Mouse (Mus musculus) G1E (cell line): ENCODE measurements around the gene Lyst. TPM values are rescaled to one million over a fixed set of nuclear protein-coding genes. Genes with fewer than 3 reads are reported as not detected.
"Not testable (repeated sequence)": the region's sequence is repeated elsewhere in the genome, so short reads cannot be mapped to it uniquely, and the experiment has no call there.

Experiments
- ATAC-seq: 2 replicates; pipeline ENCODE4 v1.8.0; 2016; ENCODE audit warnings: mild to moderate bottlenecking; ENCODE audit not compliant: insufficient number of reproducible peaks, poor library complexity, low FRiP score, severe bottlenecking; ENCODE audit errors: extremely low read depth
- DNase-seq: peaks from one replicate; pipeline ENCODE4 v3.0.0; 2012; ENCODE audit warnings: low spot score
- H3K27me3 ChIP-seq: 2 replicates; pipeline ENCODE4 v1.6.1; 2012; ENCODE audit warnings: mild to moderate bottlenecking, low read length, inconsistent platforms; ENCODE audit not compliant: insufficient read depth
- H3K36me3 ChIP-seq: replicated peaks from 2 replicates; pipeline ENCODE3; 2012; ENCODE audit warnings: mild to moderate bottlenecking, inconsistent platforms
- H3K4me1 ChIP-seq: 2 replicates; pipeline ENCODE4 v1.6.1; 2012; ENCODE audit warnings: low read depth, low read length, inconsistent platforms, mixed read lengths; ENCODE audit not compliant: insufficient read depth
- H3K4me3 ChIP-seq: 2 replicates; pipeline ENCODE4 v1.5.1; 2012; ENCODE audit warnings: low read depth, mild to moderate bottlenecking, inconsistent platforms, low read length, moderate library complexity, mixed read lengths
- H3K9me3 ChIP-seq: replicated peaks from 2 replicates; pipeline ENCODE4 v1.6.1; 2012; ENCODE audit warnings: inconsistent platforms
- CTCF ChIP-seq: IDR thresholded peaks from 2 replicates; pipeline ENCODE4 v1.5.1; 2012; ENCODE audit warnings: low read depth, low read length, inconsistent platforms, mixed read lengths
- GATA1 ChIP-seq: IDR thresholded peaks from 2 replicates; pipeline ENCODE4 v1.6.1; 2012; ENCODE audit warnings: borderline replicate concordance, low read length, inconsistent platforms, mixed read lengths
- GATA2 ChIP-seq: IDR thresholded peaks from 2 replicates; pipeline ENCODE4 v1.6.1; 2012; ENCODE audit warnings: low read depth, low read length, inconsistent platforms, borderline replicate concordance
- POLR2AphosphoS5 ChIP-seq: IDR thresholded peaks from 2 replicates; pipeline ENCODE4 v1.6.1; 2012; ENCODE audit warnings: low read depth, low read length, inconsistent platforms; ENCODE audit not compliant: insufficient replicate concordance
- TAL1 ChIP-seq: conservative IDR thresholded peaks from 2 replicates; pipeline ENCODE4 v1.6.1; 2012; ENCODE audit warnings: low read depth, low read length, inconsistent platforms, mixed read lengths
- polyA plus RNA-seq: library from polyadenylated mRNA; stranded (reverse); fragments of >175 nt; gene quantifications from 2 replicates; pipeline ENCODE4 v1.2.3, GENCODE M21; 2012
- total RNA-seq, 2 experiments: library from RNA; stranded (forward) in 1 of 2; stranded (reverse) in 1 of 2; fragments of 200-1000 nt in 1 of 2; fragments of >200 nt in 1 of 2; fragmentation: Nextera tagmentation in 1 of 2; gene quantifications; 2 replicates each; pipeline ENCODE4 v1.2.3; 2014 to 2017

The Lyst gene
- total and polyA plus RNA-seq, 3 experiments, result 0.57 to 22.0 (median 19.2) TPM

DNA sequence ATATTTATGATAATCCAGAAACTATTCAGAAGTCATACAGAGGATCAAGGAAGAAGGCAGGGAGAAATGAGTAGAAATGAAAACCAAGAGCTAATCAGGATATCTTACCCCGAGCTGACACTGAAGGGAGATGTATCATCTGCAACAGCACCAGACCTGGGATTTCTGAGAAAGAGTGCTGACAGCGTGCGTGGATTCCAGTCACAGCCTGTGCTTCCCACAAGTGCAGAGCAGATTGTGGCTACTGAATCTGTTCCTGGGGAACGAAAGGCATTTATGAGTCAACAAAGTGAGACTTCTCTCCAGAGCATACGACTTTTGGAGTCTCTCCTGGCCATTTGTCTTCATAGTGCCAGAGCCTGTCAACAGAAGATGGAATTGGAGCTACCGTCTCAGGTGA, 47.8 kb downstream of the Lyst start:
- ATAC-seq (no peak), DNase-seq (no peak)
- Histone ChIP-seq H3K9me3 (no peaks in the 10 kb centered on the region), H3K4me1 (no peaks in the 10 kb centered on the region), H3K27me3 (no peaks in the 10 kb centered on the region), H3K36me3 (peaks cover 25% of the 10 kb centered on the region), H3K4me3 (no peak overlapping the region)
- TF ChIP-seq TAL1 (no peak), POLR2AphosphoS5 (no peak), GATA1 (no peak), CTCF (no peak), GATA2 (no peak)

DNA sequence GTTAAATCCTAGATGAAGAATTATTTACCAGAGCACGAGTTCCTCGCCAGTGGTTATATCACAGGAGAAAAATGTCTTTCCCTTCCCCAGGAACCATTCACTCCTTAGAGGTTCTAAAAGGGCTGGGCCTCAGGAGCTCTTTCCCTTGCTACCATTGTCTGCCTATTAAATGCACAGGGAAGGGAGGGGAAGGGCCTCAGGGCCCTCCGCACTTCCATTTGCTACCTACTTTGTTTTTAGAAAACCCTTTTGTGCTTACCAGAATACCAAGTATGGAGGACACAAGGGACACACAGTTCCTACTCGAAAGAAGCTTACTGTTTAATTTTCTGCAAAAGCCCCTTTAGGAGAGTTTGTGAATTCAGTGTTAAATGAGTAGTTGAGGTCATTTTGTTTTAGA, 48.5 kb downstream of the Lyst start:
- no peaks in the 10 kb centered on the region for H3K27me3 ChIP-seq
- H3K9me3 ChIP-seq, result no peaks in the 10 kb centered on the region
- ATAC-seq (no peak), DNase-seq (no peak)
- H3K4me3 ChIP-seq, result no peak overlapping the region
- H3K4me1 ChIP-seq, result no peaks in the 10 kb centered on the region
- peaks cover 25% of the 10 kb centered on the region for H3K36me3 ChIP-seq
- TF ChIP-seq TAL1 (no peak), CTCF (no peak), GATA1 (no peak), GATA2 (no peak), POLR2AphosphoS5 (no peak)

DNA sequence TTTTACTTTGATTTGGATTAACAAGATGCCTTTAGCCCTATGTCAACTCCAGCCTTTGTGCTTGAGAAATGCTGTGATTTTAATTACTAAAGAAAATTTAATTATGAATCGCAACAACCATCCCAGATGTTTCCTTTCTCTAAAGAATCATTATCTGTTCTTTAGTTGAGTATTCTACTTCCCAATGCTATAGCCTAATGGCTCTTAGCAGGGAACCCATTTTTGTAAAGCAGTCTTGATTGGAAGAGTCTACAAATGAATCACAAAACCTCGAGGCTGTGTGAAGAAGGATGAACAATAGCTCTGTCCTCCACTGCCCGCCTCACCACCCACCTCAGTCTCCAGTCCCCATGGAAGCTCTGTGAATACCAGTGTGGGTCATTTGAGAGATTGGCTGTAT, 57.1 kb downstream of the Lyst start:
- TF ChIP-seq GATA1, result no peak
- TF ChIP-seq TAL1, result no peak
- TF ChIP-seq CTCF, result no peak
- TF ChIP-seq POLR2AphosphoS5, result no peak
- no peak for ATAC-seq
- no peak overlapping the region for H3K4me3 ChIP-seq
- no peaks in the 10 kb centered on the region for H3K9me3 ChIP-seq
- H3K36me3 ChIP-seq, result peaks cover 9% of the 10 kb centered on the region
- no peaks in the 10 kb centered on the region for H3K4me1 ChIP-seq
- DNase-seq, result no peak
- H3K27me3 ChIP-seq, result no peaks in the 10 kb centered on the region

DNA sequence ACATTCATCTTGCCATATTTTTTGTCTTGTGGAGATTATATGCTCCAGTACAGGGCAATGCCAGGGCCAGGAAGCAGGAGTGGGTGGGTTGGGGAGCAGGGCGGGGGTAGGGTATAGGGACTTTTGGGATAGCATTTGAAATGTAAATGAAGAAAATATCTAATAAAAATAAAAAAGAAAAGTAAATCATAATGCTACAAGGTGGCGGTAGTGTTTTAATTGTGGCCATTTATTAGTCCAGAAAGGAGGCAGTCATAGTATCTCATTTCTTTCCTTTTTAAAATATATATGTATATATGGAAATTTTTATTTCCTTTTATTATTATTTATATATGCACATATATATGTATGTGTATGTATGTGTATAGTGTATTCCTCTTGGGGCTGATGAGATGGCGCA, 65.3 kb downstream of the Lyst start:
- DNase-seq (no peak), ATAC-seq (no peak)
- no peak for TF ChIP-seq GATA1
- TF ChIP-seq CTCF, result no peak
- TF ChIP-seq TAL1, result no peak
- no peak for TF ChIP-seq POLR2AphosphoS5
- TF ChIP-seq GATA2, result no peak
- Histone ChIP-seq H3K4me3 (no peak overlapping the region), H3K4me1 (no peaks in the 10 kb centered on the region), H3K36me3 (peaks cover 15% of the 10 kb centered on the region), H3K27me3 (no peaks in the 10 kb centered on the region), H3K9me3 (no peaks in the 10 kb centered on the region)

DNA sequence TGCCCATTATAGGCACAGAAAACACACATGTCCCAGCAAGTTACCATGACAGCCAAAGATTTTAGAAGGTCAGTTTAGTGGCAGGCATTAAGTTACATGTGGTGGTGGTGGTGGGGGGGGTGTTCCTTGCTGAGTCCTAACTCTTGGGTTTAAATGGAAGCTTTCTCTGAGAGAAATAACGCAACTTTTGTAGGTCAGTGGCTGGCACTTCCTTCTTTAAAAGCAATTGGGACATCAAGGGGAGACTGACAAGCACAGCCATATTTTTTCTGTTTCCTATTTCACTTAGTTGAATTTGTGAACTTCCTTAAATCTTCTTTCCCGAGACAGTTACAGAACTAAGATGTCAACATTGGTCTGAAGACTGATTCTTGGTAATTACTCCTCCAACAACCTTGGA, 75.9 kb downstream of the Lyst start:
- DNase-seq, H3K4me3 ChIP-seq, H3K4me1 ChIP-seq, H3K9me3 ChIP-seq, H3K27me3 ChIP-seq, ATAC-seq: not testable (repeated sequence)
- peaks cover 13% of the 10 kb centered on the region for H3K36me3 ChIP-seq

DNA sequence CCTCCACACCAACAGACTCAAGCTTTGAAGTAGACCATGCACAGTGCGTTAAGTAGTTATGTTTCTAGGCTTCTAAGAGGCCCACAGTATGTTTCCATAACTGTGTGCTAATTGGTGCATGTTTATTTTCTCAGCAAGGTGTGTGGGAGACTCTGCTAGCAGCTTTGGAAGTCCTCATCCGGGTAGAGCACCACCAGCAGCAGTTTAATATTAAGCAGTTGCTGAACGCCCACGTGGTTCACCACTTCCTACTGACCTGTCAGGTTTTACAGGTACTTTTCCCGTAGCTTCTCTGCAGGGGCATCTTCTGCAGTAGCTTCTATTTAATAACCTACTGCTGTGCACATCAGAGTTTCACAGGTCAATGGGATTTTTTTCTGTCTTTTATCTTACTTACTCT, 80.5 kb downstream of the Lyst start:
- Histone ChIP-seq H3K4me1 (no peaks in the 10 kb centered on the region), H3K36me3 (peaks cover 16% of the 10 kb centered on the region), H3K4me3 (no peak overlapping the region), H3K9me3 (no peaks in the 10 kb centered on the region), H3K27me3 (no peaks in the 10 kb centered on the region)
- ATAC-seq (no peak), DNase-seq (no peak)
- TF ChIP-seq CTCF, result no peak
- TF ChIP-seq GATA2, result no peak
- TF ChIP-seq TAL1, result no peak
- no peak for TF ChIP-seq POLR2AphosphoS5
- no peak for TF ChIP-seq GATA1

DNA sequence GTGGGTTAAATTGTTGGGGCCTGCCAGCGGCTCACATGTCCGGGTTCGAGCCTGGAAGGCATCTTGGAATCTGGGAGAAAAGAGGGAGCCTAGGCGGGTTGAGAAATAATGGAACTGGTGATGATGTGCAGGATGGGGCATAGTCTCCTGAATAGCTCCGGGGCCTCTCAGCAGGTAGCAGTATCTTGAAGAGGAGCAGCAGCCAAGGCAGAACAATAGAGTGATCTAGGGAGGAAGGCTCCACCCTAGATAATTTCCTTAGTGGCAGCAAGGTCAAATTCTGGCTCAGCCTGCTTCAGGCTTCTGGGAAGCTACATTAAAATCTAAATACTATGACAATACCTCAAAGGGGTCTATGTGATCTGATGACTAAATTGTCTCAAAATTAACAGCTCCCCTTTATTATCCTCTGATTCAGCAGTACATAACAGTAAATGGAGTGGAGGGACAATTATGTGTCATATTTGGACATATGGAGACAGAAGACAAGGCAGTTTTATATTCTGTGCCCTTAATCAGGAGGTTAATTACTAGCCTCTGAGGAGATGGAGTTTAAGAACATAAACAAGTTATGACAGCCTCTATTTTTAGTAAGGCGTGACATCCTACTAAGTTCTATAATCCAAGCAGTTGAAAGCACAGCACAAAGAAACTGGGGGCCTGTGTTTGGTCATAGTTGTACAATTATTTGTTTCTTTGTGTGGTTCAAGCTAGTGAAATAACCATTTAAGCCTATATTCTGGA, 81.6 kb downstream of the Lyst start:
- ATAC-seq, result no peak
- no peak for DNase-seq
- peaks cover 16% of the 10 kb centered on the region for H3K36me3 ChIP-seq
- no peak for TF ChIP-seq POLR2AphosphoS5
- TF ChIP-seq GATA2, result no peak
- TF ChIP-seq GATA1, result no peak
- TF ChIP-seq CTCF, result no peak
- no peak for TF ChIP-seq TAL1
- no peaks in the 10 kb centered on the region for H3K9me3 ChIP-seq
- H3K4me1 ChIP-seq, result no peaks in the 10 kb centered on the region
- no peak overlapping the region for H3K4me3 ChIP-seq
- no peaks in the 10 kb centered on the region for H3K27me3 ChIP-seq
